Mouse (Mus musculus): ENCODE data around the gene Nedd4. TPM values are rescaled to one million over a fixed set of nuclear protein-coding genes. Genes with fewer than 3 reads are reported as not detected.

Gene Nedd4
- total and polyA plus RNA-seq, 3 experiments, result 167 to 583 (median 216) TPM

DNA sequence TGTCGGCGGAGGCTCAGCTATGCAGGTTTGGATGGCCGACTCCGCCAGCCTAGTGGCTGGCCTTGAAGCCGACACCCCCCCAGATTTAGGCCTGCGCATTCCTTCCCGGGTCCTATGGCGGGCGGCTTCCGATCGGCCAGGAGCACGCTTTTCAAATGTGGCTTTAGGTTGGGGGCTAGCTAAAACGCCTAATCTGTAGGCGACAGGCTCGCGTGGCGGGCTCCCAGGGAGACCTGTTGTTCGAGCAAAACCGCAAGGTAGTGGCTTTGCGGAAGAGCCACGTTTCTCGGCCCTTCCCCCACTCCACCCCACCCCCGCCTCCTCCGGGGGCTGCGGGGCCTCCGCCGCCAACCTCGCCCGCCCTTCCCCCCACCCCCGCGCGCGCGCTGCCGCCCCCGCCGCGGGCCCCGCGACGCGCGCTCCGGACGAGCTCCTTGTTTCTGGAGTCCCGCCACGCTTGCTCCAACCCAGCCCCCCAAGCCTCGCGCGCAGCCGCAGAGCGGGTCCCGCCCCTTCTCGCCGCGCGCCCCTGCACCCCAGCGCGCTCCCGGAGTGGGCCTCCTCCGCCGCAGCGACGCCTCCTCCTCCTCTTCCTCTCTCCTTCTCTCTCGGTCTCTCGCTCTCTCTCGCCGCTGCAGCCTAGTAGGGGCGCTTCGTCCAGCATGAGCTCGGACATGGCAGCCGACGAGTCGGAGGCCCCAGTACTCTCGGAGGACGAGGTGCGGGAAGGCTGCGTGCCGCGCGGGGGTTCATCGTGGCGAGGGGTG lies at the start of gene Nedd4 (continued):
- TF ChIP-seq MAZ (IDR thresholded peaks at IDR 0.05; ENCODE audit: low read depth, low read length), result peak; percentile 78; the same call in 1 of the 2 replicates
- no peak; the same call in 1 of the 2 replicates for TF ChIP-seq ELF1 (IDR thresholded peaks at IDR 0.05; ENCODE audit: low read depth, low read length)
- no peak for TF ChIP-seq GATA1 (IDR thresholded peaks at IDR 0.05; ENCODE audit: low read depth, low read length)
- TF ChIP-seq TCF12 (IDR thresholded peaks at IDR 0.05; ENCODE audit: low read depth, low read length), result peak; percentile 50; the same call in 1 of the 2 replicates
- TF ChIP-seq POLR2AphosphoS2 (IDR thresholded peaks at IDR 0.05; ENCODE audit: low read length), result no peak

DNA sequence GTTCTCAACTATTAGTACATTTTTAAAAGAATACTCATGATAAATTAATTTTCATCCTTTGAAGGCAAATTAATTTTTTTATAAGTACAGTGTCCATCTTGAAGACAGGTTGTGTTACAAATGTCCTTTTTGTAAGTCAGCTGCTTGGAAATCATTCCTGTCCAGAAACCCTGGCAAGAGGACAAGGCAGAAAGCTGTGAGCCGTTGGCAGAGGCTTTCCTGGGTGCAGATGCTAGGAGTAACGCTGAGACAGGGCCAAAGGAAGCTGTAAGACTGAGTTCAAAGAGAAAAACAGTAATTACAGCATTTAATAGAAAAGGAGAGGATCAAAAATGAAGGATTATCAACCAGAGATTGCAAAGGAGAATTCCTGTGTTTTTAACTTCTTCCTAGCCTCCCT lies 48.3 kb upstream of the Nedd4 start:
- Histone ChIP-seq H3K4me1 (ENCODE audit: control insufficient read depth in 1 of 2, insufficient read depth in 2 of 2, low read length in 2 of 2) (0 out of 4 replicates have a peak, but pooled peaks cover 0 to 2% of the 10 kb centered on the region in 2 experiments), H3K4me3 (ENCODE audit: control insufficient read depth in 1 of 2, insufficient read depth in 1 of 2, low read depth in 2 of 2, low read length in 2 of 2) (no peak overlapping the region), H3K36me3 (ENCODE audit: control insufficient read depth in 1 of 2, insufficient read depth in 2 of 2, low read length in 2 of 2) (peaks cover 0 to 8% of the 10 kb centered on the region in 2 experiments; a peak in 2 of 4 replicates), H3K79me2 (ENCODE audit: control insufficient read depth, insufficient read depth, low read length, poor library complexity) (no peaks in the 10 kb centered on the region), H3K27ac (ENCODE audit: control insufficient read depth, low read depth, low read length) (no peak overlapping the region), H3K27me3 (ENCODE audit: control insufficient read depth in 1 of 2, insufficient read depth in 2 of 2, low read length in 2 of 2) (no peaks in the 10 kb centered on the region), H3K9ac (ENCODE audit: control insufficient read depth, low read depth, low read length, poor library complexity, severe bottlenecking) (no peak overlapping the region), H3K9me3 (replicated peaks; ENCODE audit: insufficient read depth, low read length) (no peaks in the 10 kb centered on the region)
- no peak for TF ChIP-seq MAFK (IDR thresholded peaks at IDR 0.05; ENCODE audit: borderline replicate concordance, low read depth, low read length)
- TF ChIP-seq ZMIZ1 (IDR thresholded peaks at IDR 0.05; ENCODE audit: low read depth, low read length), result no peak
- TF ChIP-seq TAL1 (IDR thresholded peaks at IDR 0.05; ENCODE audit: low read length), result no peak
- TF ChIP-seq MYB (IDR thresholded peaks at IDR 0.05; ENCODE audit: low read depth, low read length), result no peak
- TF ChIP-seq JUND (IDR thresholded peaks at IDR 0.05; ENCODE audit: low read depth, low read length), result no peak
- TF ChIP-seq RCOR1 (IDR thresholded peaks at IDR 0.05; ENCODE audit: low read depth, low read length), result no peak
- TF ChIP-seq MYC (IDR thresholded peaks at IDR 0.05; ENCODE audit: low read depth, low read length), result no peak
- no peak for TF ChIP-seq USF2 (IDR thresholded peaks at IDR 0.05; ENCODE audit: borderline replicate concordance in 1 of 2, insufficient read depth in 1 of 2, low read depth in 1 of 2, low read length in 2 of 2)
- no peak for TF ChIP-seq UBTF (IDR thresholded peaks at IDR 0.05; ENCODE audit: borderline replicate concordance, insufficient read depth, low read depth, low read length)
- TF ChIP-seq TCF12 (IDR thresholded peaks at IDR 0.05; ENCODE audit: low read depth, low read length), result no peak
- no peak for TF ChIP-seq E2F4 (IDR thresholded peaks at IDR 0.05; ENCODE audit: borderline replicate concordance, low read depth, low read length)
- no peak for TF ChIP-seq MXI1 (IDR thresholded peaks at IDR 0.05; ENCODE audit: low read depth, low read length)
- TF ChIP-seq NRF1 (IDR thresholded peaks at IDR 0.05; ENCODE audit: insufficient read depth, low read depth, low read length, poor library complexity, severe bottlenecking), result no peak
- TF ChIP-seq POLR2AphosphoS5 (IDR thresholded peaks at IDR 0.05; ENCODE audit: borderline replicate concordance, low read depth, low read length), result no peak
- no peak for TF ChIP-seq ELF1 (IDR thresholded peaks at IDR 0.05; ENCODE audit: low read depth, low read length)
- TF ChIP-seq TBP (IDR thresholded peaks at IDR 0.05; ENCODE audit: low read depth, low read length), result no peak
- TF ChIP-seq ZC3H11A (IDR thresholded peaks at IDR 0.05; ENCODE audit: low read depth, low read length), result no peak
- TF ChIP-seq HCFC1 (IDR thresholded peaks at IDR 0.05; ENCODE audit: low read depth, low read length), result no peak
- DNase-seq (ENCODE audit: low read depth, low spot score), result no peak
